Mouse (Mus musculus): ENCODE results near the gene Zfp185. TPM values are rescaled to one million over a fixed set of nuclear protein-coding genes. Genes with fewer than 3 reads are reported as not detected.
A peak's percentile ranks its signal among the peaks of the same experiment; 100 is the strongest.

Gene Zfp185
- polyA plus RNA-seq (2016; fragmentation: Nextera tagmentation; extraction: Ambion mirVana): 5.7 TPM in 2 replicates

DNA sequence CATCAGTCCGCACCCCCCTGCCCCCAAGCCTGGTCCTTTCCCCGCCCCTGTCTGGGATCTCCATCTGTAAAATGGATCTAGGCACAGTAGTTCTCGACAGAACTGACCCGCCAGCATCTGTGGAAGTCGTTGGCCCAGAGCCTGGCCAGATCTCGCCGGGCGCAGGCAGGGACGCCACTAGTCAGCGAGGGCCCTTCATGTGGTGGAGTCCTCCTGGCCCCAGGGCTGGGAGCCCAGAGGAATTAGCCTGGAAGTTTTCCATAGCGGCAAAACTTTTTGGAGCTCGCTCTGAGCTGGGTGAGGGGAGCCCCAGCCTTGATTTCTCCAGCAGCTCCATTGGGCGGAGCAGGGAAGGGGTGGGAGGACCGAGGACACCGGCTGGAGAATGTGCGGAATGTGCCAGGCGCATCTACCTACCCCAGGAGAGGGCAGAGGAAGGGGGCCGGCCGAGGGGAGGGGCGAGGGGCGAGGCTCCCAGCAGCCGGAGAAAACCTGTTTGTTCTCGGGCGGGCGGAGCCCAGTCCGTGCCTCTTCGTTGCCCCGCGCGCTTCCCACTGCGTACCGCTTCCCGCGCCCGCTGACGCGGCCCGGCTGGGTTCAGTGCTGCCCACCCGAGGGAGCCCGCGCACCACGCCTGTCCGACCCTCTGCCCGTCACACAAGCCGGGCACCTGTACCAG is at the start of gene Zfp185:
TSS of gene Zfp185 (plus strand) at position 499 of the 679 bp plus-strand sequence.
- H3K4me3 ChIP-seq: peak within 1 kb of the TSS; percentile 54
- H3K9ac ChIP-seq: peak within 1 kb of the TSS; percentile 51
- peak; percentile 71 for ATAC-seq (ENCODE audit: insufficient number of reproducible peaks, low FRiP score)
- H3K4me1 ChIP-seq (replicated peaks): no peaks in the 10 kb centered on the region
- H3K27me3 ChIP-seq (replicated peaks): peaks cover 37% of the 10 kb centered on the region
- no peaks in the 10 kb centered on the region for H3K9me3 ChIP-seq (replicated peaks)
- H3K27ac ChIP-seq (ENCODE audit: poor library complexity, severe bottlenecking): no peak within 1 kb of the TSS
- WGBS: 16% methylated on average over 42 of the region's 45 CpGs
- H3K4me2 ChIP-seq: peak within 1 kb of the TSS; percentile 82
- no peaks in the 10 kb centered on the region for H3K36me3 ChIP-seq

DNA sequence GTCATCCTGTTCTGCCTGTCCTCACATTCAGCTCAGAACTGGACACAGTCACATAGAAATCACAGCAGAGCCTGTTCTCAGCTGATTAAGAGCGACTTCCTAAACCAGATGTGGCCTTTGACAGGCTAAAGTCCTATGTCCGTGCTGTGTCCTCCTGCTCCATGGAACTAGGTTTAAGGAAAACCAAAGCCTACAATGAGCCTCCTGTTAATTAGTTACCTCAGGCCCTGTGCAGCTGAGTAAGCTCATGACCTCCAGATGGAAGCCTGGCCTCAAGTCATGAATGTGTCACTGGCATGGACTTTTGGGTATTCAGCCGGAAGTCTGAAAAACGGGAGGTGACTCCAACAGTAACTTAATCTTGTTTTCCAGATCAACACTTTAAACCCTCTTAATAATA is 33.7 kb upstream of the Zfp185 start:
- 73% methylated on average over 4 of the region's 4 CpGs for WGBS
- H3K4me1 ChIP-seq (replicated peaks): no peaks in the 10 kb centered on the region

DNA sequence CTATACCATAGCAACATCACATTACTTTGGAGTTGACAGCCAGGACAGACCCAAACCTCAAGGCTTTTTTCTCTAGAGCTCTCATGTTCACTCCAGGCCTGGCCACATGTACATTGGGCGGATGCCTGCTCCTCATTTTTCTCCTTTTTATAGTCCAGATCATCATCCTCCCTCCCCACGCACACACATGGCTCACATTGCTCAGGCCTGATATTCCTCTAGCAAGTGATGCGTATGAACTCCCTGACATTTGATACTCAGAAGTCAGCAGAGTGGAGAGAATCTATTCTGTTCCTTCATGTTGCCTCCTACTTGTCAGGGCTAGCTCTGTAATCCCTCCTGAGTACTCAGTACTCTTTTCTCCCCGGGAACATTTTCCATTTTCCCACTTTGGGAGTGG is 30.7 kb upstream of the Zfp185 start:
- Histone ChIP-seq H3K9me3 (replicated peaks) (no peaks in the 10 kb centered on the region), H3K9ac (no peak overlapping the region), H3K4me2 (no peak overlapping the region), H3K4me3 (no peak overlapping the region), H3K27me3 (replicated peaks) (no peaks in the 10 kb centered on the region), H3K27ac (ENCODE audit: poor library complexity, severe bottlenecking) (no peak overlapping the region), H3K36me3 (peaks cover 22% of the 10 kb centered on the region), H3K4me1 (replicated peaks) (no peaks in the 10 kb centered on the region)
- WGBS: 83% methylated on average over 4 of the region's 4 CpGs
- no peak for ATAC-seq (ENCODE audit: insufficient number of reproducible peaks, low FRiP score)

More for the DNA sequence above, 33.7 kb upstream of the Zfp185 start:
- Histone ChIP-seq H3K4me3 (no peak overlapping the region), H3K4me2 (no peak overlapping the region), H3K9me3 (replicated peaks) (no peaks in the 10 kb centered on the region), H3K36me3 (peaks cover 30% of the 10 kb centered on the region), H3K27me3 (replicated peaks) (no peaks in the 10 kb centered on the region), H3K27ac (ENCODE audit: poor library complexity, severe bottlenecking) (no peak overlapping the region), H3K9ac (no peak overlapping the region)
- ATAC-seq (ENCODE audit: insufficient number of reproducible peaks, low FRiP score): no peak

DNA sequence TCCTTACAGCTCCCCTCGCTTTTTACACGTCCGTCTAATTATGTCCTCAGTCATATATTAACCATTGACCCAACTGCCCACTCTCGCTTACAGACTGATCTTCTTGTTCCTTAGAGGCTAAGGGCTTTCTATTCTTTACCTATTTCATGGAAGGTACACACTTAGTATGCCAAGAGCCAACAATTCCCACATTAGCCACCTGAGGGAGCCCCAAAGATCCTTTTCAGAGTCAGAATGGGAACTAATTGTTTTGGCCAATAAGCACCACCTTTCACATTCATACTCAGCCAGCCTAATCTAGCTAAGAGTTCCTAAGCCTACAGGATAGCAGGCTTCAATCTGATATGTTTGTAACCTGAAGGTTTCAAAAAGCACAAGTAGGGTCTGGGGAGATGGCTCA is 26.7 kb upstream of the Zfp185 start:
- Histone ChIP-seq H3K9me3 (replicated peaks) (no peaks in the 10 kb centered on the region), H3K27me3 (replicated peaks) (no peaks in the 10 kb centered on the region), H3K27ac (ENCODE audit: poor library complexity, severe bottlenecking) (no peak overlapping the region), H3K4me3 (no peak overlapping the region), H3K9ac (no peak overlapping the region), H3K36me3 (peaks cover 10% of the 10 kb centered on the region; the same call in 1 of the 2 replicates), H3K4me2 (no peak overlapping the region), H3K4me1 (replicated peaks) (no peaks in the 10 kb centered on the region)
- 82% methylated on average over 4 of the region's 4 CpGs for WGBS
- no peak for ATAC-seq (ENCODE audit: insufficient number of reproducible peaks, low FRiP score)

DNA sequence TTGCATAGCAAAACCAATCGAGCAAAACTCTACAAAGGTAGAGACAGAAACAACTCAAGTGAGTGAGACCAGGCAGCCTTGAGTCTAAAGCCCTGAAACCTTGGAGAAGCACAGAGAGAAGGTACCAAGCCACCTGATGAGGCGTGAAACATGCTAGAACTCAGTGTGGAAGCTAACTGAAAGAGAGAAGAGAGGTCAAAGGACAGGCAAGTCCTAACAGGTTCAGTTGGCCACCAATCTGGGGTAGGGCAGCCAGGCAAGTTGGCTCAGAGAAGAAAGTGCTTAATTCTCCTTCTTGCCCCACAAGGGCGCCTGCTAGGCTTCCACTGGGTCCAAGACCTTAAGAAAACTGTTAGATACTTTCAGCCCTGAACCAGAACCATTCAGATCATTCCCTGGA is 25.6 kb upstream of the Zfp185 start:
- WGBS: 68% methylated on average over 3 of the region's 3 CpGs
- no peak overlapping the region for H3K9ac ChIP-seq
- no peak overlapping the region for H3K4me3 ChIP-seq
- no peaks in the 10 kb centered on the region for H3K9me3 ChIP-seq (replicated peaks)
- H3K4me2 ChIP-seq: no peak overlapping the region
- no peaks in the 10 kb centered on the region for H3K27me3 ChIP-seq (replicated peaks)
- no peak for ATAC-seq (ENCODE audit: insufficient number of reproducible peaks, low FRiP score)
- peaks cover 9% of the 10 kb centered on the region; the same call in 1 of the 2 replicates for H3K36me3 ChIP-seq
- H3K27ac ChIP-seq (ENCODE audit: poor library complexity, severe bottlenecking): no peak overlapping the region
- no peaks in the 10 kb centered on the region for H3K4me1 ChIP-seq (replicated peaks)

DNA sequence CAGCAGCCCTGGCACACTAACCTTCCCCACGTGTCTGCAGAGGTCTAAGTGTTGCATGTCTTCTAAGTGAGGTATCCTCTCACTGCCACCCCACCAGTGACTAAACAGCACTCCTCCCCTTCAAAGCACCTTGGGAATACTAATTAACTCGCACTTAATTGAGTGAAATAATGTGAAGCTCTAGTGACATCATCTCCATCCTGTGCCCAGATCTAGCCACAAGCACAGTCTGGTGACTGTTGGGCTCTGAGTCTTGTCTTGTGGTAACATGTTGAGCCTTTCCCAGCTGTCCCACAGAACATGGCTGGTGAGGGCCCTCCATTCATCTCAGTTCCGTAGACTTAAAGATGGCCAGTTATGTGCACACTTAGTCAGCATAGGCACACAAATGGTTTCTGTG is 24.4 kb upstream of the Zfp185 start:
- H3K36me3 ChIP-seq: 0 out of 2 replicates have a peak, but pooled peaks cover 2% of the 10 kb centered on the region
- H3K4me3 ChIP-seq: no peak overlapping the region
- no peak for ATAC-seq (ENCODE audit: insufficient number of reproducible peaks, low FRiP score)
- H3K27me3 ChIP-seq (replicated peaks): peaks cover 5% of the 10 kb centered on the region; the same call in 1 of the 2 replicates
- no peak overlapping the region for H3K27ac ChIP-seq (ENCODE audit: poor library complexity, severe bottlenecking)
- H3K9ac ChIP-seq: no peak overlapping the region
- 69% methylated on average over 3 of the region's 3 CpGs for WGBS
- no peak overlapping the region for H3K4me2 ChIP-seq
- H3K4me1 ChIP-seq (replicated peaks): no peaks in the 10 kb centered on the region
- H3K9me3 ChIP-seq (replicated peaks): no peaks in the 10 kb centered on the region

DNA sequence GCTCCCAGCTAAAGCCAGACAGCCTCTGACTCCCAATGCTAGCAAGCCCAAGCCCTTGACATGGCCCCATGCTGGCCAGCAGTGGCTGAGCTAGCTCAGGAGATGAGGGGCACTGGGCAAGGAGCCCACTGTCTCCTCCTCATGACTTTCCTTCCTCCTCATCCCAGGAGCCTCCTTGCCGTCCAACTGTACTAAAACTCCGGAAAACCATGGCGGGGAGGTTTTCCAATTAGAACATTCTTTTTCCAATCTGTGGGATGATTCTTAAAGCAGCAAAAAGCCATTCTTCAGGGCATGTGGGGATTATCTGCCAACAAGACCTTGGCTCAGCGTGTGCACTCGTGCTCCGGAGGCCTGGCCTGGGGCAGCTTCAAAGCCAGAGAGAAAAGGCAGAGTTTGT is 4.3 kb upstream of the Zfp185 start:
- Histone ChIP-seq H3K4me3 (no peak overlapping the region), H3K4me1 (replicated peaks) (no peaks in the 10 kb centered on the region), H3K9ac (no peak overlapping the region), H3K36me3 (no peaks in the 10 kb centered on the region), H3K4me2 (no peak overlapping the region), H3K27me3 (replicated peaks) (peaks cover 34% of the 10 kb centered on the region), H3K27ac (ENCODE audit: poor library complexity, severe bottlenecking) (no peak overlapping the region), H3K9me3 (replicated peaks) (no peaks in the 10 kb centered on the region)
- no peak for ATAC-seq (ENCODE audit: insufficient number of reproducible peaks, low FRiP score)
- WGBS: 70% methylated on average over 6 of the region's 6 CpGs

DNA sequence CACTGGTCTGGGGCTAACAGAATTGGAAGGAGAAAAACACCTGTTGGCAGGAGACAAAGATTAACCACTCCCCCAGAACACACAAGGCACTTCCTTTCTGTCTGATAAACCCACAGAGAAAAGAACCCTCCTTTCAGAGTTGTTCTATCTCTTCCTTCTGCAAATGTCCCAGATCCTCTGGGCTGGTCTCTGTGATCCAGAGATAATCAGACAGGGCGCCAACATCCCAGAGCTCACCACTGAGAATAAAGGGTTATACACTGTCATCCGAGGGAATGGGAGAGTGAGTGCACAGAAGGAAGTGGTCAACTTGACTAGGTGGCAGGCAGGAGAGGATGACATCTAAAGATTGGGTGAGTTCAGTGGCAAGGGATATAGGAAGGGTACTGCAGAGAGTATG is 1.5 kb upstream of the Zfp185 start:
- Histone ChIP-seq H3K4me3 (no peak overlapping the region), H3K27me3 (replicated peaks) (peaks cover 37% of the 10 kb centered on the region), H3K27ac (ENCODE audit: poor library complexity, severe bottlenecking) (no peak overlapping the region), H3K9ac (no peak overlapping the region), H3K4me1 (replicated peaks) (no peaks in the 10 kb centered on the region), H3K36me3 (no peaks in the 10 kb centered on the region), H3K4me2 (no peak overlapping the region), H3K9me3 (replicated peaks) (no peaks in the 10 kb centered on the region)
- whole genome bisulfite sequencing: 71% methylated on average over 2 of the region's 2 CpGs
- ATAC-seq (ENCODE audit: insufficient number of reproducible peaks, low FRiP score): no peak

DNA sequence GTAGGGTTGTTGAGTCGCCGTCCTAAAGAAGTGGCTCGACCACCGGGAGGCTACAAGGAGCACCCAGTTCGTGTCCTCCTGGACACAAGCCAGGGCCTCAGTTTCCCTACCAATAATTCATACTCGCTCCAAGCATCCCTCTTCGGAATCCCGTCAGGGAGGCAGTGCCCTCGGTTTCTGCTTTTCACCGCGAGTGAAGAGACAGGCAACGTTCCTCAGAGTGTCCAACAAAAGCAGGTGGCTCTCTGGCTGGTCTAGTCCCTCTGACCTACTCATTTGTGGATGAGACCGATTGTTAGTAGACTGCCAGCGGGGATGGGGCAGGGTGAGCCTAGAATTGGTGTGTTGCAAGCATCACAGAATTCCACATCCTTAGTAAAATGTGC is 374 bp downstream of the Zfp185 start:
- H3K4me1 ChIP-seq (replicated peaks): no peaks in the 10 kb centered on the region
- peak overlapping the region; percentile 54 for H3K4me3 ChIP-seq
- WGBS: 21% methylated on average over 14 of the region's 14 CpGs
- H3K4me2 ChIP-seq: peak overlapping the region; percentile 82
- H3K27ac ChIP-seq (ENCODE audit: poor library complexity, severe bottlenecking): no peak overlapping the region
- no peaks in the 10 kb centered on the region for H3K36me3 ChIP-seq
- ATAC-seq (ENCODE audit: insufficient number of reproducible peaks, low FRiP score): no peak
- peaks cover 33% of the 10 kb centered on the region for H3K27me3 ChIP-seq (replicated peaks)
- peak overlapping the region; percentile 51 for H3K9ac ChIP-seq
- no peaks in the 10 kb centered on the region for H3K9me3 ChIP-seq (replicated peaks)

DNA sequence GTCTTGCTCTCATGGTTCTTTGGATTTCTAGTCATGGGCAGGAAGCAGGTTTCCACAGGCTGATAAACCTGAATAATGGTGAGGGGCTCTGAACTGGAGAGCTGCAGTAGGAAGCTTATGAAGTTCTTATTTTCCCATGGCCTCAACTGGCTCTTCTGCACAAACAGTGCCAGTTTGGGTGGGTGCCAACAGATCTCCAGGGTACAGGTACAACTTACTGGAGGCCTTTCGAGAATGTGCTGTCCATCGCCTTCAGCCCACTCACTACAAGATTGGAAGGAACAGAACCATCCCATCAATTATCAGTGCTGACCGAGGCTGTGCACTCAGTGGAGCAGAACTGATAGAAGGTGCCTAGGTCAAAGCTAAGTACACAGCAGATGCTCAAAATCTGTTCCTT is 1.3 kb downstream of the Zfp185 start:
- no peaks in the 10 kb centered on the region for H3K36me3 ChIP-seq
- H3K4me3 ChIP-seq: no peak overlapping the region
- H3K4me2 ChIP-seq: no peak overlapping the region
- 78% methylated on average over 3 of the region's 3 CpGs for WGBS
- no peak for ATAC-seq (ENCODE audit: insufficient number of reproducible peaks, low FRiP score)
- H3K27me3 ChIP-seq (replicated peaks): peaks cover 27% of the 10 kb centered on the region
- H3K4me1 ChIP-seq (replicated peaks): no peaks in the 10 kb centered on the region
- H3K9me3 ChIP-seq (replicated peaks): no peaks in the 10 kb centered on the region
- H3K27ac ChIP-seq (ENCODE audit: poor library complexity, severe bottlenecking): no peak overlapping the region
- H3K9ac ChIP-seq: no peak overlapping the region

DNA sequence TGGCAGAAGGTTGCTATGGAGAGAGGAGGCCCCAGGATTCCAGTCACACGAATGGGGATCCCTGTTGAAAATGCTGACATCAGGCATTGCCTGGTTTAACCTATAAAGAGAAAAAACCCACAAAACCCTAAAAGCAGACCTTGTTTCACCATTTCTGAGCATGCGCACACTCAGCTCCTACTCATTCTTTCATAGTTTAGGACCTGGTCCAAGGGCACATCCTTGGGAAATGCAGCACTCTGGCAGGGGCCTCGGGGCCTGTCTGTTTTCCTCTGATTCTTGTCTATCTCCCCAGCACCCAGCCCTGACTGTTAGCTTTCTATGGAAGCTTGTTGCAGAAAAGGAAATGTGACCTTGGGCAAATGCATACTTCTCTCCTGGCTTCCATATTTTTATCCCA is 3.4 kb downstream of the Zfp185 start:
- no peak overlapping the region for H3K27ac ChIP-seq (ENCODE audit: poor library complexity, severe bottlenecking)
- peaks cover 13% of the 10 kb centered on the region for H3K27me3 ChIP-seq (replicated peaks)
- H3K4me2 ChIP-seq: no peak overlapping the region
- no peak overlapping the region for H3K4me3 ChIP-seq
- ATAC-seq (ENCODE audit: insufficient number of reproducible peaks, low FRiP score): no peak
- 61% methylated on average over 3 of the region's 3 CpGs for WGBS
- H3K9ac ChIP-seq: no peak overlapping the region
- H3K36me3 ChIP-seq: no peaks in the 10 kb centered on the region
- no peaks in the 10 kb centered on the region for H3K9me3 ChIP-seq (replicated peaks)
- H3K4me1 ChIP-seq (replicated peaks): no peaks in the 10 kb centered on the region
